Mouse (Mus musculus) Patski (cell line): ENCODE data around the gene Ift46. TPM values are rescaled to one million over a fixed set of nuclear protein-coding genes. Genes with fewer than 3 reads are reported as not detected.
A peak's percentile ranks its signal among the peaks of the same experiment; 100 is the strongest.

Experiments used
- ATAC-seq: fragments of 100-300 bp; one replicate; pipeline ENCODE4 v1.8.0; 2021
- CTCF ChIA-PET: fragments of 350-600 bp; sonication (Branson Sonifier 250); formaldehyde crosslinking; loops from one replicate; lab custom pipeline; 2022; ENCODE audit warnings: inconsistent platforms; lab: Charles Lee
- POLR2A ChIA-PET: fragments of 350-600 bp; sonication (Branson Sonifier 250); formaldehyde crosslinking; loops from one replicate; lab custom pipeline; 2022; ENCODE audit warnings: antibody characterized with exemption, inconsistent platforms; lab: Charles Lee
- DNase-seq: peaks from one replicate; pipeline ENCODE4 v3.0.0-alpha.2; 2011; ENCODE audit warnings: low read depth, low spot score
- H3K27me3 ChIP-seq: fragments of 371-371 bp; one replicate; pipeline ENCODE4 v1.5.1; 2021
- CTCF ChIP-seq: fragments of 100-300 bp; IDR thresholded peaks from one replicate; pipeline ENCODE4 v1.5.1; 2021
- in situ Hi-C: fragments of 300-500 bp; cut with MboI; formaldehyde crosslinking; loops from 3 replicates; pipeline ENCODE4 v1.11.1; 2018; ENCODE audit warnings: low pct_unique_long_range_greater_than_20kb, mixed read lengths
- polyA plus RNA-seq: library from polyadenylated mRNA; unstranded; gene quantifications from one replicate; pipeline ENCODE4 v1.2.3, GENCODE M21; 2021

The Ift46 gene
- polyA plus RNA-seq, 1 experiment from 2014 or later = 193 TPM

DNA sequence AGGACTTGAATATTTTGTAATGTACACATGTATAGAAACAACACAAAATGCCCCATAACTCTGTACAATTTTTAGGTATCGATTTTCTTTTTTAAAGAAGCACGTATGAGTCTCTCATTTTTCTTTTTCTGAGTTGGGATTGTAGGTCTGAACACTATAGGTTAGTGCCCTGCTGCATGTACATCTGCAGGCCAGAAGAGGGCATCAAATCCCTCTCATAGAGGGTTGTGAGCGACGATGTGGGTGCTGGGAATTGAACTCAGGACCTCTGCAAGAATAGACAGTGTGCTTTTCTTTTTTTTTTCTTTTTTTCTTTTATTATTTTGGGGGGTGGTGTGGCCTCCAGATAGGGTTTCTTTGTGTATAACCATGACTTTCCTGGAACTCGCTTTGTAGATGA, 3.7 kb downstream of the Ift46 start:
- in situ Hi-C loops = no loop called here
- ATAC-seq = no peak
- DNase-seq = no peak
- TF ChIP-seq CTCF = peak; percentile 34
- H3K27me3 ChIP-seq = no peaks in the 10 kb centered on the region
- ChIA-PET POLR2A (no interaction called here), CTCF (no interaction called here)

DNA sequence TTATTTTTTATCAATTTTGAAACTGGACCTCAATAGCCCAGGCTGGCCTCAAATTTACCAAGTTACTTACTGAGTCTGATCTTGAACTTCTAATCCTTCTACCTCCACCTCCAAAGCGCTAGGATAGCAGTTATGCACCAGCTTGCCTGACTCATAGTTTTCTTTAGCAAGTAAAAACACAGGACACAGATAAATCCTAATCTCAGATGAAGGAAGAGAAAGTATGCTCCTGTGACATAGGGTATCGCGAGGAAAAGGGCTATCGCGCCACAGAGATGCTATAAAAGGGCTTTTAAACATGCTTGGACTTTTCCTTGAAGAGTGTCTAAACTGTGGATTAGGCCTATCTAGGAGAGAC, 4.7 kb downstream of the Ift46 start:
- in situ Hi-C loops = no loop called here
- POLR2A ChIA-PET = no interaction called here

DNA sequence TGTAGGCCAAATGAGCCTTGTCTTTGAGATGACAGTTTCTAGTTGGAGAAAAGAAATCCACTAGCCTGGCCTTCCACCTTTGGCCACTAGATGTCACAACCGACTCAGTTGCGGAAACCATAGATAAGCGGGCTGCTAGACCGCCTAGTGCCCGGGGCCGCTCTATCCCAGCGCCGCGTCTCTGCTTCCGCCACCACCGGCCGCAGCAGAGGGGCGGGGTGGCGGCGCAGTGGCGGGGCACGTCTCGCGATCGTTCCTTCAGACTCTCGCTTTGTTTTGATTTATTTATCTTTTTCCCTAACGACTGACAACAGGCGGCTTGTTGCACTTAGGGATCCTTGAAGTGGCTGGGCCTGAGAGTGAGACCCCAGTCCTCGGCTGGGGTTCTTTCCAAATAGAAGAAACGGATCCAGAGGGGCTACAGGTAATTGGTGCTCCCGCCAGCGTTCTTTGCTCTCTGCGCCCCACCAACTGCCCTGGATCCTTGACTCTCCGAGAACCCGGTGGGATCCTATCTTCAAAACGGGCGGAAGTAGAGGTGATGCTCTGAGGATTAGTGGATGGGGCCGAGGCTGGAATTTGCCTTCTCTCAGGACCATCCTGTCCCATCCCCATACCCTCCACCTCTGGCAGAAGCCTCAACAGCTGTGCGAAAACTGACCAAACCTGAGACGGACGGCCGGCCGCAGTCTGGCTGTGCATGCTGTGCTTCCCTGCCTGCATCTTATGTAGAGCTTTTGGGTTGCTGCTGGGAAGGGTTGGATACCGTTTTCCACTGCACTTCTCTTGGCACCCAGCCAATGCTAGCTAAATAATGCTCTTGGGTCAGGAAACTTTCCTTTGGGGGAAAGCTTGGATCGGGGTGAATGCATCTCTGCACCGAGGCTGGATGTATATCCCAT, 5.3 kb downstream of the Ift46 start:
- peak; percentile 98 for TF ChIP-seq CTCF
- in situ Hi-C loops = no loop called here
- ATAC-seq (peak; percentile 92), DNase-seq (peak; percentile 79)
- ChIA-PET CTCF (no interaction called here), POLR2A (interaction anchor here (0.6 to 1.0 kb wide), 3 partner anchors 14 to 171 kb away, joined by 3 to 8 read pairs (median 5); partner anchors contain the start of gene Tmem25)
- H3K27me3 ChIP-seq = no peaks in the 10 kb centered on the region

More for the DNA sequence above, 4.7 kb downstream of the Ift46 start:
- no peaks in the 10 kb centered on the region for H3K27me3 ChIP-seq
- no peak for DNase-seq
- CTCF ChIA-PET = interaction anchor here (0.6 to 0.7 kb wide), 2 partner anchors 11 kb away, joined by 3 read pairs; no protein-coding TSS in a partner anchor
- no peak for TF ChIP-seq CTCF
- ATAC-seq = no peak

GRCm38 (mm10) chr9:44792842-44793241, 25.1 kb downstream of the Ift46 start:
- POLR2A ChIA-PET = no interaction called here
- in situ Hi-C loops = no loop called here
- H3K27me3 ChIP-seq = no peaks in the 10 kb centered on the region
- CTCF ChIA-PET = no interaction called here
- DNase-seq (no peak), ATAC-seq (no peak)
- no peak for TF ChIP-seq CTCF

DNA sequence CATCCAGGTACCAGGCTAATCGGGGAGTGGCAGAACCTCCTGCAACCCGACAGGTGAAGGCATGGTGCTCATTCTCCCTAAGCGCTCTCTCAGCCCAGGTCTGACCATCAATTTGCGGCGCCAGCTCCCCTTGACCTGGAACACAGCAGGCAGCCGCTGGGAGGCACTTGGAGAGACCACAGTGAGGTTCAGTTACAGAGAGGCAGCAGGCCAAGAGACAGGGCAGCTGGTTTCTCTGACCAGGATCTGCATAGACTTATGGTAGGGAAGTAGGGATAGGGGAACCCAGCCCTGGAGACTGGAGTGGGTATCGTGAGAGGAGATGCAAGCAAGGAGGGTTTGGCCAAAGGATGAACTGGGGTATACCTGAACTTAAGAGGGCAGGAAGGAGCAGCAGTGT, 30.6 kb downstream of the Ift46 start:
- ChIA-PET POLR2A (interaction anchor here (1.2 to 1.7 kb wide), 2 partner anchors 12 to 25 kb away, joined by 3 to 5 read pairs; no protein-coding TSS in a partner anchor), CTCF (no interaction called here)
- no peaks in the 10 kb centered on the region for H3K27me3 ChIP-seq
- in situ Hi-C loops = no loop called here
- DNase-seq (no peak), ATAC-seq (no peak)
- no peak for TF ChIP-seq CTCF

DNA sequence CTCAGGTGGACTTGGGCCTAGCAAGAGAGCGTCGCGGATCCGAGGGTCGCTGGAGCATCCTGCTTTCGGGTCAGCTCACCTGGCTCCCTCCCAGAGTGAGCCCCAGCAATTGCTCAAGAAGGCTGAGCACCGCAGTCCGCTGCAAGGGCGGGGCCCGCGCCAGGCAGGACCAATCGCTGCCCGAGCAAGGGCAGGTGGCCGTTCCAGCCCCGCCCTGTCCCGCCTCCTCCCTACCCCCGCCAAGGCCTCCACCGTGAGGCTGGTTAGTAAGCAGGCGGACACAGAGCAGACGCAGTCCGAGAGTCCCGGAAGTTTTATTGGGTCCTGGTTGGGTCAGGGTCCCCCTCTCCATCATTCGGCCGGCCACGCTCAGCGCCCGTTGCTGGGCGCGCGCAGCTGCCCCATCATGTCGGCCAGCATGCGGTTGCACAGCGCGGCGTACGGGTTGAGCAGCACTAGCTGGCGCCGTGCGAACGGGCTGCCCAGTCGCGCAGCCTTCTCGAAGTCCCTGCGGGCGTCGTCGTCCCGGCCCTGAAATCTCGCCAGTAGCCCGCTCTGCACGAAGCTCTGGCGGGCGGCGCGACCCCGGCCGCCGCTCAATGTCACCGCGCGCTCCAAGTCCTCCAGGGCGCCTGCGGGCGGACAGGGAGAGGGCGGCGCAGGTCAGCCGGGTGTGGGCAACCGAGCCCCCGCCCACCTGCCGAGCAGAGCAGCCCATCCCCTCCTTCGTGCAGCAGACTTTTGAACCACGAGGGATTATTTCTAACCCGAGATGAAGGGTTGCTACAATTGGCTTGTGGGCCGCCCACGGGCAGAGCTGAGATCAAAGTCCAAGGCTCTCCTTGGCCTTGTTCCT, 31.6 kb downstream of the Ift46 start, which contains the start of gene Tmem25:
Gene Tmem25, minus strand, starts transcription at position 206 of the 856 bp plus-strand sequence.
- ChIA-PET POLR2A (interaction anchor here (1.1 to 1.7 kb wide), 3 partner anchors 12 to 26 kb away, joined by 3 to 5 read pairs (median 3); no protein-coding TSS in a partner anchor), CTCF (interaction anchor here (1.2 kb wide), 1 partner anchor 32 kb away, joined by 3 read pairs; the partner anchor contains the start of genes Arcn1 and Ift46)
- ATAC-seq (peak; percentile 87), DNase-seq (peak; percentile 22)
- TF ChIP-seq CTCF = no peak
- in situ Hi-C loops = no loop called here
- H3K27me3 ChIP-seq = no peaks in the 10 kb centered on the region

- ChIA-PET CTCF (interaction anchor here (1.2 kb wide), 1 partner anchor 32 kb away, joined by 3 read pairs; the partner anchor contains the start of genes Arcn1 and Ift46), POLR2A (interaction anchor here (1.1 to 1.7 kb wide), 2 partner anchors 13 to 27 kb away, joined by 3 to 5 read pairs; no protein-coding TSS in a partner anchor)
- ATAC-seq (no peak), DNase-seq (no peak)
- H3K27me3 ChIP-seq = no peaks in the 10 kb centered on the region
- no peak for TF ChIP-seq CTCF
- in situ Hi-C loops = no loop called here
These were observed 32.2 kb downstream of the Ift46 start for GRCm38 (mm10) chr9:44799958-44800324.

DNA sequence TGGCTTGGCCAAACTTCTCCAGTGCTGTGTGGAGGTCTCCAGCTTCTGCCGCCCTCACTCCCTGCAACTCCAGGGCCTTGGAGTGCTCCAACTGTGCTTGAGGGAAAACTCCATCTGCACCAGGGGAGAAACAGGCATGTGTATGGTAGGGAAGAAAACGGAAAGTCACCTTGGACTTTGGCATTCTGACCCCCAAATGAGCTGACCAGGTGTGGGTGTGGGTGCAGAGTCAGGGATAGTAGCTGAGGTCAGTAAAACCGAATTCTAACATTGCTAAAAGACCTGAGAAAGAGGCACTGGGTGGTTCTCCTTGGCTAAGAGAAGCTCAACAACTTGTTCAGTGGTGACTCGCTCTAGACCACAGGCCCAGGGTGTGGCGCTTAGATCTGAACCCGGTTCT, 34.0 kb downstream of the Ift46 start:
- ChIA-PET POLR2A (no interaction called here), CTCF (interaction anchor here (0.9 to 1.4 kb wide), 2 partner anchors 15 to 21 kb away, joined by 3 read pairs; no protein-coding TSS in a partner anchor)
- no peaks in the 10 kb centered on the region for H3K27me3 ChIP-seq
- in situ Hi-C loops = no loop called here
- DNase-seq = no peak
- no peak for TF ChIP-seq CTCF
- no peak for ATAC-seq

DNA sequence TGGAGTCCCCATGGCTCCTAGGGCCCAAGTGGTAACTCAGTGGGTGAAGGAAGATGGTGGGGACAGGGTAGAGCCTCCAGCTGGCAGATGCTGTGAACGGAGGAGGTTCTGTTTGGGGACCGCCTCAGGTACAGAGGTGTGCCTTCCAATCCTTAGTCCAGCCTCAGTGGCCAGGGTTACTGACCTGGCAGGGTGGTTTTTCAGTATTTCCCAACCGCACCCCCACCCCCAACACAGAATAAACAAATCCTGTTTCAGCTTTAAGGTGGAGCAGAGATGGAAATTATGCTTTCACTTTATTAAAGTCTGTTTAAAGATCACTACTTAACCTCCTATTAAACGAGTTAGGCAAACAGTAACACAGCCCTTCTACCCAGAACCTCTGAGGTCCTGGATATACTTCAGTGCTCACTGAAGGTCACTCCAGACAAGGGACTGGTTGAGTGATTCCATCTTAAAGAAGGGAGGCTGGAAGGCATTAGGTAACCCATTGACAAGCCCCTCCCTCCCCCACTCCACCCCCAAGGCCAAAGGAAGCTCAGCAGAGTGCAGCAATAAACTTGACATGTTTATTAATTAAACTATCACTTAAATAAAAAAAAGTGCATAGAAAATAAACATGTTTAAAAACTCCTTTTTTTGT, 35.2 kb downstream of the Ift46 start, which contains the start of gene Ttc36:
Gene Ttc36, minus strand, starts transcription at position 265 of the 643 bp plus-strand sequence.
- ChIA-PET POLR2A (interaction anchor here (0.6 kb wide), 1 partner anchor 62 kb away, joined by 3 read pairs; no protein-coding TSS in a partner anchor), CTCF (interaction anchor here (1.2 to 1.4 kb wide), 2 partner anchors 12 to 20 kb away, joined by 3 read pairs; no protein-coding TSS in a partner anchor)
- in situ Hi-C loops = no loop called here
- no peak for DNase-seq
- ATAC-seq = no peak
- TF ChIP-seq CTCF = no peak
- no peaks in the 10 kb centered on the region for H3K27me3 ChIP-seq
